Mouse (Mus musculus) myocyte (in vitro differentiated cells): ENCODE results near the gene Slco2b1.

ENCODE experiments used
- E2F4 ChIP-seq: IDR thresholded peaks from one replicate; pipeline ENCODE4 v1.6.1; 2011; ENCODE audit warnings: mild to moderate bottlenecking, control low read depth, moderate library complexity; ENCODE audit not compliant: insufficient read depth
- MAX ChIP-seq: IDR thresholded peaks from one replicate; pipeline ENCODE4 v1.6.1; 2011; ENCODE audit warnings: low read depth, mild to moderate bottlenecking, control low read depth
- MYOG ChIP-seq, 3 experiments: IDR thresholded peaks; one replicate each; pipeline ENCODE4 v1.6.1; 2011; ENCODE audit warnings: control low read depth in 2 of 3, low read depth in 2 of 3, mild to moderate bottlenecking in 2 of 3; ENCODE audit not compliant: insufficient read length in 2 of 3, control insufficient read depth in 1 of 3, insufficient read depth in 1 of 3
- POLR2A ChIP-seq: IDR thresholded peaks from one replicate; pipeline ENCODE4 v1.6.1; 2011; ENCODE audit warnings: low read depth, mild to moderate bottlenecking, control low read depth, moderate library complexity; ENCODE audit not compliant: insufficient read length
- POLR2AphosphoS2 ChIP-seq: IDR thresholded peaks from one replicate; pipeline ENCODE4 v1.6.1; 2011; ENCODE audit warnings: low read depth, control low read depth; ENCODE audit not compliant: insufficient read length
- REST ChIP-seq: IDR thresholded peaks from one replicate; pipeline ENCODE4 v1.6.1; 2011; ENCODE audit warnings: mild to moderate bottlenecking, control low read depth, moderate library complexity; ENCODE audit not compliant: insufficient read depth, insufficient read length
- SRF ChIP-seq: IDR thresholded peaks from one replicate; pipeline ENCODE4 v1.6.1; 2011; ENCODE audit warnings: low read depth; ENCODE audit not compliant: control insufficient read depth, insufficient read length
- TCF12 ChIP-seq: IDR thresholded peaks from one replicate; pipeline ENCODE4 v1.6.1; 2011; ENCODE audit warnings: mild to moderate bottlenecking, control low read depth; ENCODE audit not compliant: poor library complexity, insufficient read depth, severe bottlenecking
- USF1 ChIP-seq: IDR thresholded peaks from one replicate; pipeline ENCODE4 v1.6.1; 2011; ENCODE audit warnings: low read depth, mild to moderate bottlenecking, control low read depth, moderate library complexity

DNA sequence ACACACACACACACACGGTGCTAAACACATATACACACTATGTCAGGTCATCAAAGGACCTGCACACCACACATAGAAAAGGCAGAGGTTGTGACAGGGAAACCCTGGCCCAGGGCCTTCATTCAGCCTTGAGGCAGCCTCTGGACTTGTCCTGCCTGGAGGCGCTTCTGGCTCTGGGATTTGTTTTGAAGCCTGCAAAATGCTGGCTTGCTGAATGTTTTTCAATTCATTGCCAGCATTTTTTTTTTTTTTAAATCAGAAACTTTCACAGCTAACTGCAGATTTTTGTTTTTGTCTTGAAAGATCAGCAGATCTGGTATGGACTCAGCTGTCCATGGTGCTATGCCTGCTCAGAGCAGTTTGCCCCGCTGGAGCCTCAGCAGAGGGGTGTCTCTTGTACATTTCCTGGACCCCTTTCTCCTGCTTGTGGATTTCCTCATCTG lies 11.4 kb downstream of the Slco2b1 start:
- TF ChIP-seq REST (no peak), POLR2AphosphoS2 (no peak), POLR2A (no peak), MYOG (IDR thresholded peaks at IDR 0.05; ENCODE audit: control insufficient read depth in 1 of 3, insufficient read depth in 1 of 3, insufficient read length in 2 of 3, low read depth in 2 of 3) (no peak), E2F4 (no peak), MAX (no peak), TCF12 (no peak), SRF (no peak), USF1 (no peak)
